Mouse (Mus musculus) left cerebral cortex, postnatal 4 days (tissue): ENCODE data around the gene Purb. TPM values are rescaled to one million over a fixed set of nuclear protein-coding genes. Genes with fewer than 3 reads are reported as not detected.

Experiments used
- DNase-seq: peaks from one replicate; pipeline ENCODE4 v3.0.0-alpha.2; 2022
- intact Hi-C: fragments of 180-260 bp; cut with DNase I; formaldehyde crosslinking; loops from one replicate; pipeline ENCODE4 v1.15.1; 2025
- total RNA-seq, 2 experiments: library from RNA; stranded (reverse); gene quantifications; 2 replicates each; pipeline ENCODE4 v1.2.3; 2021

Purb gene
- 10 to 100 TPM; 88.1 to 89.5 TPM for total RNA-seq

- DNase-seq: peak; percentile 93
- intact Hi-C loops: no loop called here
Measured at GRCm38 (mm10) chr11:6475867-6476484, at the start of gene Purb. Gene Purb (minus strand): TSS chr11:6475917.

- DNase-seq: no peak
- intact Hi-C loops: no loop called here
Measured at GRCm38 (mm10) chr11:6525241-6525640, 49.5 kb upstream of the Purb start.

GRCm38 (mm10) chr11:6524880-6525238 lies 49.1 kb upstream of the Purb start:
- intact Hi-C loops: no loop called here
- no peak for DNase-seq

GRCm38 (mm10) chr11:6524165-6524879 lies 48.6 kb upstream of the Purb start:
- intact Hi-C loops: no loop called here
- no peak for DNase-seq

GRCm38 (mm10) chr11:6523662-6524088 lies 48.0 kb upstream of the Purb start:
- no peak for DNase-seq
- intact Hi-C loops: no loop called here

- intact Hi-C loops: no loop called here
- no peak for DNase-seq
Measured at GRCm38 (mm10) chr11:6522782-6523525, 47.2 kb upstream of the Purb start.

DNA sequence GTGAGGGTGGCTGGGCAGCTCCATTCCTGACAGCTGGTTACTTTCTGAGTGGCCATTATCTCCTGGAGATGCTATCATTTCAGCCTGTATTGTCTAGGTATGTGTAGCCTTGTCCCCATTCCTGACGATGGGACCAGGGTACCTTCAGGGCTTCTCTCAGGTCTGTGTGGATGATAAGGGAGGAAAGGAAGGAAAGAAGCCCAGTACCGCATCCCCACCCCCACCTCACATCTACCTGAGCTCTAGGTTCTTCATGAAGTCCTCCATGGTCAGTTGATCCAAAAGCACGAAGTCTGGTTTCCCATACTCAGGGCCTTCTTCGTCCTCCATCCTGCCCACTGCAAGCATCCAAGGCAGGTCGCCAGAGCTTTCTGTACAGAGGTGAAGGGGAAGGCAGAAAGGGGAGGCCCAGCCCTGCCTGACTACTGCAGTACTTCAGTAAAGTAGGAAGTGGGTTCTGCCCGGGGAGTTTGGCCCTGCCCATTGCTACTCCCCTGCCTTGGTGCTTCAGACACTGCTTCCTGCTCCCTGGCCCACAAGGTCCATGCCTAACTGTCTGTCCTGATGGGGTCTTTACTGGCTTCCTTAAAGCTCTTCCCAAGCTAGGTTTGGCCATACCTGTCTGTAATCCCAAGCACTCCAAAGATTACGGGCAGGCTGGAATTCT lies 44.9 kb upstream of the Purb start, which contains the start of gene Myo1g:
TSS of gene Myo1g (minus strand) at position 459 of the 667 bp plus-strand sequence.
- intact Hi-C loops: no loop called here
- DNase-seq: no peak

DNA sequence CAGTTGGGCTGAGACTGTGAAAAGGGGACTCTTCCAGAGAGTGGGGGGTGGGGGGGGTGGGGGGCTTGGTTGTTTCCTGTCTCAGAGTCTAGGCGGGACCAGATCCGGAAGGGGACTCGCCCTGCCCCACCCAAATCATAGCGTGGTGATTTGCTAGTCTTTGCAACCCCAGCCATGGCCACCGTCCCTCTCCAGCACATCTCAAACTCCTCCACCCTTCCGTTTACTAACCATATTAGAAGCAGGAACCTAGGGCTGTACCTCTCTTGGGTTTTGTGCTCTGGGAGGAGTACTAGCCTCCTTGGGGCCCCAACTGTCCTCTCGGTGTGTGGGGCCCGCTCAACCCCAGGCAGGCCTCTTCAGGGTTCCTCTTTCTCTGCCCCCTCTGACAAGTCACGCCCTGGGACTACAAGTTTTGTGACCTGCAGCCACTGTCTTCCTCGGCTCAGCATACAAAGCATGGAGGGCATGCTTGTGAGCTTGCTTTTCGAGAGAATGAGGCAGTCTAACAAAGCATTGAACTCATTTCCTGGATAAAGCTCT lies 43.8 kb upstream of the Purb start:
- DNase-seq: no peak
- intact Hi-C loops: no loop called here

- intact Hi-C loops: no loop called here
Measured at GRCm38 (mm10) chr11:6514837-6515236, 39.1 kb upstream of the Purb start.

DNA sequence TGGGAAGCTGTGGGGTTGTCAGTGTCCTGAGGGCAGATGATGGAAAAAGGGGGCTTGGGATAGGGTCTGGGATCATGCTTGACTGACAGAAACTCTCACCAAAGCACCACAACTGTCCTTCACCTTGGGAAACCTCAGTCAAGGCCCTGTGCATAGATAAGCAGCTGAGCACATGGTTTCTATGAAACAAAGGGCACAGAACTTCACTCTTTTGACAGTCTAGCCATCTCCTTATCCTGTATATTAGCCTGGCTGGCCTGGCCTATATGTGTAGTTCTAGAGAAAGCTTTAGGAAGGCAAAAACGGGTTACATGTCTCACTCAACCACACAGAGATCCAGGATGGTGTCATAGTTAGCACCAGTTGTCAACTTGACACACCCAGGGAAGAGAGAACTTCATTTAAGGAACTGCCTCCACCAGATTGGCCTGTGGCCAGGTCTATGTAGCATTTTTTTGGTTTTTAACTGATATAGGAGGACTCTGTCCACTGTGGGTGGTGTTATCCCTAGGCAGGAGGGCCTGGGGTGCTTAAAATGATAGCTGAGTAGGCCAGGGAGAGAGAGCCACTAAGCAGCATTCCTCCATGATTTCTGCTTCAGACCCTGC lies 32.7 kb upstream of the Purb start:
- no peak for DNase-seq
- intact Hi-C loops: no loop called here

More at GRCm38 (mm10) chr11:6514837-6515236, 39.1 kb upstream of the Purb start:
- peak; percentile 83 for DNase-seq

- no peak for DNase-seq
- intact Hi-C loops: no loop called here
Measured at GRCm38 (mm10) chr11:6506516-6506915, 30.8 kb upstream of the Purb start.

- intact Hi-C loops: no loop called here
- DNase-seq: no peak
Measured at GRCm38 (mm10) chr11:6504689-6505088, 29.0 kb upstream of the Purb start.

GRCm38 (mm10) chr11:6504226-6504625 lies 28.5 kb upstream of the Purb start:
- intact Hi-C loops: no loop called here
- peak; percentile 28 for DNase-seq

GRCm38 (mm10) chr11:6502506-6502905 lies 26.8 kb upstream of the Purb start:
- intact Hi-C loops: no loop called here
- DNase-seq: no peak

GRCm38 (mm10) chr11:6497311-6497948 lies 21.7 kb upstream of the Purb start:
- no peak for DNase-seq
- intact Hi-C loops: no loop called here

DNA sequence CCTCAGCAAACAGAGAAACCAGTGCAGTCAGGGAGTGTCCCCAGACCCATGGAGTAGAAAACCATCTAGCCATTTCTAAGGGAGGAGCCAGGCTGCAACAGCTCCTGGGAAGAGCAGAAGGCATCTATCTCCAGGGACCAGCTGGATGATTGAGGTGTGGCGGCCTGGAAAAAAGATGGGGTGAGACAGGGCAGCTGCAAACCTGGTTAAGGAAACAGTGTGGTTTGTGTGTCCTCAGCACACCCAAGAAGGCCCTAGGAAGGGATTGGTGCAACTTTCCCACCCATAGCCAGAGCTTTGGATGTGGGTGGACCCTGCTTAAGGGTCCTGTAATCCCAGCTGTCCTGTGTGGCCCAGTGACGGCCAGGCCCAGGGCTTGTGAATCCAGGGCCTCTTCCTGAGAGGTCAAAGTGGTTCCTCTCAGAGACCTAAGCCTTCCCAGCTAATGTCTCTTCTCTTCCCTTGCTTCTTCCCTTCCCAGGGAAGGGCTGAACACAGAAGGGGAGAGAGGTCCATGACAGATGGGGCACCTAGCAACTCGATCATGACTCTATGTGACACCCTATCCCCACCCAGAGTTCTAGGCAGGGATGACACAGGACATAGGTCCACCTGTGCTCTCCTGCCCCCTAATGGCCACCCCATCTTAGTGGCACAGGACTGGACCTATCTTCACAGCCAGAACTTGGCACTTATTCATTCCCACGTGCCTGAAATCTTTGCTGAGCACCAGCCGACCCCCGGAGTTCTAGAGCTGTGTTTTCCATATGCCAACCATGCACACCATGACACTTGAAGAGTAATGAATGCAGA lies 14.2 kb upstream of the Purb start:
- intact Hi-C loops: no loop called here
- DNase-seq: peak; percentile 82

DNA sequence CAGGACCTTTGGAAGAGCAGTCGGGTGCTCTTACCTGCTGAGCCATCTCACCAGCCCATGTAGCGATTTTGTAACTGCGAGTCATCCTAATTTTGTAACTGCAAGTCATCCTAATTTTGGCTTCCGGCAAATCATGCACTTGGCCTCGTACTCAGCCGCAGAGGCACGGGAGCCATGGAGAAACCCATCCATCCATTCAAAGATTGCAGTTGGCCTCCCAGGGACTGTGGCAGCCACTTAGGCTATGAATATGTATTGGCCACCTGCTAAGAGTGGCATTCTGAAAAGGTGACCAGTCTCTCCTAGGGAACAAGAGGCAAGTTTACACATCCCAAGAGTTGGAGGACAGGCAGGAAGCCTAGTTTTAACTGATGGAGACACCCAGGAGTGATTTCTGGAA lies 13.5 kb upstream of the Purb start:
- intact Hi-C loops: no loop called here

GRCm38 (mm10) chr11:6488041-6488684 lies 12.4 kb upstream of the Purb start:
- DNase-seq: no peak
- intact Hi-C loops: no loop called here

More for the DNA sequence above, 13.5 kb upstream of the Purb start:
- peak; percentile 55 for DNase-seq

- intact Hi-C loops: no loop called here
- no peak for DNase-seq
Measured at GRCm38 (mm10) chr11:6487496-6487895, 11.8 kb upstream of the Purb start.
